Mouse (Mus musculus) limb, embryonic 14.5 days (tissue): Measurements from ENCODE around the gene Dolpp1. TPM values are rescaled to one million over a fixed set of nuclear protein-coding genes. Genes with fewer than 3 reads are reported as not detected.
"Not testable (repeated sequence)": the region's sequence is repeated elsewhere in the genome, so short reads cannot be mapped to it uniquely, and the experiment has no call there.

ENCODE experiments used
- ATAC-seq: fragments of 200-750 bp; cut with Nextera tagmentation; 2 replicates; pipeline ENCODE4 v1.8.0; 2017; ENCODE audit warnings: low read depth, moderate number of reproducible peaks, moderate TSS enrichment; ENCODE audit not compliant: low FRiP score
- DNase-seq: peaks from one replicate; pipeline ENCODE4 v3.0.0-alpha.2; 2015; ENCODE audit warnings: low spot score
- H3K27ac ChIP-seq: fragments of 300-500 bp; sonication (generic); replicated peaks from 2 replicates; pipeline ENCODE4 v1.5.1; 2014; ENCODE audit warnings: low read depth, mild to moderate bottlenecking, low read length, moderate library complexity, mixed read lengths
- H3K27me3 ChIP-seq: fragments of 300-500 bp; sonication (generic); 2 replicates; pipeline ENCODE4 v1.6.1; 2014; ENCODE audit warnings: low read length, mixed read lengths; ENCODE audit not compliant: control insufficient read depth, insufficient read depth
- H3K36me3 ChIP-seq: fragments of 300-500 bp; sonication (generic); 2 replicates; pipeline ENCODE4 v1.6.1; 2014; ENCODE audit warnings: mild to moderate bottlenecking, low read length, moderate library complexity, mixed read lengths; ENCODE audit not compliant: control insufficient read depth, insufficient read depth
- H3K4me1 ChIP-seq: fragments of 300-500 bp; sonication (generic); 2 replicates; pipeline ENCODE4 v1.6.1; 2014; ENCODE audit warnings: antibody characterized with exemption, low read length, mixed read lengths; ENCODE audit not compliant: control insufficient read depth, insufficient read depth
- H3K4me2 ChIP-seq: fragments of 300-500 bp; sonication (generic); replicated peaks from 2 replicates; pipeline ENCODE4 v1.6.1; 2014; ENCODE audit warnings: low read depth, mild to moderate bottlenecking, low read length, moderate library complexity; ENCODE audit not compliant: severe bottlenecking
- H3K4me3 ChIP-seq: fragments of 300-500 bp; sonication (generic); replicated peaks from 2 replicates; pipeline ENCODE4 v1.5.1; 2014; ENCODE audit warnings: low read length
- H3K9ac ChIP-seq: fragments of 300-500 bp; sonication (generic); 2 replicates; pipeline ENCODE4 v1.6.1; 2014; ENCODE audit warnings: mild to moderate bottlenecking, low read depth, low read length, moderate library complexity; ENCODE audit not compliant: severe bottlenecking
- H3K9me3 ChIP-seq: fragments of 300-500 bp; sonication (generic); 2 replicates; pipeline ENCODE4 v1.6.1; 2016; ENCODE audit warnings: low read length; ENCODE audit not compliant: control insufficient read depth
- POLR2A ChIP-seq: fragments of 200-500 bp; IDR thresholded peaks from 2 replicates; pipeline ENCODE4 v1.8.0; 2012; ENCODE audit warnings: inconsistent platforms, mild to moderate bottlenecking, moderate library complexity, borderline replicate concordance; ENCODE audit not compliant: insufficient read depth, insufficient read length; ENCODE audit errors: extremely low read depth
- WGBS: fragments of 180-500 bp; shearing (Covaris S2); extraction: QIAGEN DNeasy Blood & Tissue Kit; methylation state at CpG from one replicate; pipeline ENCODE4 v1.1.7; 2014; 5-methylcytosine and 5-hydroxymethylcytosine counted together
- polyA plus RNA-seq, 2 experiments: library from polyadenylated mRNA; depleted of rRNA in 1 of 2; stranded (reverse) in 1 of 2; unstranded in 1 of 2; fragments of >200 nt; fragmentation: Nextera tagmentation in 1 of 2; extraction: Ambion mirVana in 1 of 2; gene quantifications; 2 replicates each; pipeline versions ENCODE4 v1.2.1 to v1.2.3; 2012 to 2014

Dolpp1 gene
- polyA plus RNA-seq, 2 experiments: 31.8 to 49.8 TPM

GRCm38 (mm10) chr2:30415157-30415935, 23.3 kb downstream of the Dolpp1 start, which contains the start of gene Crat:
TSS of gene Crat (minus strand) at chr2:30415813.
- TF ChIP-seq POLR2A: no peak; the same call in 1 of the 2 replicates
- peaks cover 9% of the 10 kb centered on the region for H3K36me3 ChIP-seq

GRCm38 (mm10) chr2:30415936-30416648, 24.0 kb downstream of the Dolpp1 start, which contains the start of gene Ptpa:
TSS of gene Ptpa (plus strand) at chr2:30416039.
- Histone ChIP-seq H3K27ac (peak within 1 kb of the TSS; percentile 96), H3K4me3 (peak within 1 kb of the TSS; percentile 70), H3K27me3 (no peaks in the 10 kb centered on the region), H3K4me1 (peaks cover 23% of the 10 kb centered on the region), H3K9ac (peak within 1 kb of the TSS; percentile 89), H3K4me2 (peak within 1 kb of the TSS; percentile 92), H3K9me3 (no peaks in the 10 kb centered on the region), H3K36me3 (peaks cover 6% of the 10 kb centered on the region)
- TF ChIP-seq POLR2A: peak; percentile 99
- 1% methylated on average over 61 of the region's 67 CpGs for WGBS
- ATAC-seq (peak; percentile 91), DNase-seq (peak; percentile 92)

More at GRCm38 (mm10) chr2:30415157-30415935, 23.3 kb downstream of the Dolpp1 start, which contains the start of gene Crat:
- ATAC-seq: peak; percentile 82
- Histone ChIP-seq H3K9ac (peak within 1 kb of the TSS; percentile 89), H3K4me1 (peaks cover 22% of the 10 kb centered on the region), H3K27ac (peak within 1 kb of the TSS; percentile 96), H3K4me2 (peak within 1 kb of the TSS; percentile 92), H3K27me3 (no peaks in the 10 kb centered on the region), H3K9me3 (no peaks in the 10 kb centered on the region), H3K4me3 (peak within 1 kb of the TSS; percentile 70)
- DNase-seq: peak; percentile 77
- 1% methylated on average over 46 of the region's 58 CpGs for WGBS

- TF ChIP-seq POLR2A: no peak
- DNase-seq: no peak
- under 1% methylated on average over 7 of the region's 7 CpGs for WGBS
- Histone ChIP-seq H3K9me3 (no peaks in the 10 kb centered on the region), H3K4me3 (peak overlapping the region; percentile 70), H3K27me3 (no peaks in the 10 kb centered on the region), H3K4me1 (peaks cover 23% of the 10 kb centered on the region), H3K9ac (peak overlapping the region; percentile 89), H3K36me3 (peaks cover 5% of the 10 kb centered on the region), H3K27ac (peak overlapping the region; percentile 96), H3K4me2 (peak overlapping the region; percentile 92)
- no peak for ATAC-seq
Measured at GRCm38 (mm10) chr2:30416649-30416965, 24.6 kb downstream of the Dolpp1 start.

- H3K27ac ChIP-seq, H3K9ac ChIP-seq, DNase-seq, ATAC-seq, H3K36me3 ChIP-seq, H3K9me3 ChIP-seq, H3K27me3 ChIP-seq: not testable (repeated sequence)
- Histone ChIP-seq H3K4me2 (peak overlapping the region; percentile 92), H3K4me1 (peaks cover 23% of the 10 kb centered on the region), H3K4me3 (peak overlapping the region; percentile 70)
- WGBS: 76% methylated on average over 6 of the region's 6 CpGs
Measured at GRCm38 (mm10) chr2:30417154-30417553, 25.1 kb downstream of the Dolpp1 start.

GRCm38 (mm10) chr2:30417595-30418165, 25.6 kb downstream of the Dolpp1 start:
- Histone ChIP-seq H3K36me3 (peaks cover 3% of the 10 kb centered on the region), H3K9me3 (no peaks in the 10 kb centered on the region), H3K4me3 (no peak overlapping the region), H3K4me1 (peaks cover 23% of the 10 kb centered on the region), H3K4me2 (peak overlapping the region; percentile 40; the same call in 1 of the 2 replicates), H3K9ac (no peak overlapping the region), H3K27me3 (no peaks in the 10 kb centered on the region), H3K27ac (no peak overlapping the region)
- 52% methylated on average over 5 of the region's 5 CpGs for WGBS
- no peak for TF ChIP-seq POLR2A
- DNase-seq (no peak), ATAC-seq (no peak)
